Mouse (Mus musculus): ENCODE data around the gene Cyb5rl.

DNA sequence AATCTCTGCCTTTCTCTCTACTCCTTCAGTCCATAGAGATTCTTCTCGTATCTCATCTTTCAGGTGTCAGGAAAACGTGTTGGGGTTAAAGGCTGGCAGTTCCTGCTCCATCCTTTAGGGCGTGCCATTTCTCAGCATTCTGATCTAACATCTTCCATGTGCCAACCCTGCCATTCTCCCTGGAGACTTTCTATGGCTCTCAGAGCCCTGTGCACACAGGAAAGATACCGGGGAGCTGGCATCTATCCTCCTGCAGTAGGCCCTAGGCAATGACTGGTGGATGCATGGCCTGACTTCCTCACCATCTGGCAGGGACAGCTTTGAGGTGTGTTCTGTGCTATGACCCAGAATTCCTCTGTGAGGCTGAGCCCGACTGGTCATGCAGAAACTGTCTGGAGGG lies 58.3 kb downstream of the Cyb5rl start:
- TF ChIP-seq CTCF (conservative IDR thresholded peaks at IDR 0.05; ENCODE audit: low read length) = no peak
- TF ChIP-seq NANOG (IDR thresholded peaks at IDR 0.05; ENCODE audit: borderline replicate concordance, low read length) = no peak
